Mouse (Mus musculus) sigmoid colon, adult 10 weeks (tissue): ENCODE measurements around the gene Otud7a. TPM values are rescaled to one million over a fixed set of nuclear protein-coding genes. Genes with fewer than 3 reads are reported as not detected.

Experiments
- polyA plus RNA-seq: library from polyadenylated mRNA; stranded (reverse); fragments of 350-450 nt; fragmentation: Illumina TruSeq; extraction: RNeasy Lipid Tissue Mini Kit (QIAGEN cat#74804); gene quantifications from one replicate; pipeline ENCODE4 v1.2.3, GENCODE M21; 2014; ENCODE audit warnings: low read depth, low replicate concordance

Otud7a gene
- polyA plus RNA-seq, result not detected

GRCm38 (mm10) chr7:63444484-63445345 is at the start of gene Otud7a:
Otud7a (plus strand) TSS chr7:63444751.

Other genes with a start within 250 kb of the Otud7a start
- gene Chrna7, start 232.2 kb upstream of the Otud7a start, polyA plus RNA-seq, result 0.95 TPM